Mouse (Mus musculus) gonadal fat pad, adult 2 months (tissue): ENCODE data around the gene Polr1d. TPM values are rescaled to one million over a fixed set of nuclear protein-coding genes. Genes with fewer than 3 reads are reported as not detected.

Source experiments
- DNase-seq: peaks from one replicate; pipeline ENCODE4 v3.0.0-alpha.2; 2012; ENCODE audit warnings: low read depth
- polyA plus RNA-seq: library from polyadenylated mRNA; depleted of rRNA; stranded (reverse); fragments of >200 nt; gene quantifications from 2 replicates; pipeline ENCODE4 v1.2.3, GENCODE M21; 2012

Polr1d gene
- polyA plus RNA-seq, 1 experiment: 69.9 TPM

GRCm38 (mm10) chr5:147086816-147087215 is 10.0 kb downstream of the Polr1d start:
- no peak for DNase-seq

DNA sequence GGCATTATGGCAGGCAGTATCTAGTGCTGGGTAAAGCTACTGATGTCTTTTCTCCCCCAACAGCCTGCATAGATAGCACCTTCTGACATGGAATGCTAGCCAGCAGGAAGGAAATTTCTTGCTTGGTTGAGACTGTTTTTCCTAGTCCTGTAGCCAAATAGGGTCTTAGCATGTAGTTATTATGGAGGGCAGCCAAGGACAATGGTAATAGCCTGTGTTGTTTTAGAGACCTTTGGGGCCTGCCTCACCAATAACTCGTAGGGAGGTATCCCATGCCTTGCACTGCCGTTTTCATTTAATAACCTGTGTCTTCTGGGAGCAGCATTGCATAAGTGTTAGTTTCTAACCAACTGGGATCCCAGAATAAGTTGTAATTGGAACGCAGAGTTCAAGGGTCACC is 13.0 kb downstream of the Polr1d start:
- no peak for DNase-seq

DNA sequence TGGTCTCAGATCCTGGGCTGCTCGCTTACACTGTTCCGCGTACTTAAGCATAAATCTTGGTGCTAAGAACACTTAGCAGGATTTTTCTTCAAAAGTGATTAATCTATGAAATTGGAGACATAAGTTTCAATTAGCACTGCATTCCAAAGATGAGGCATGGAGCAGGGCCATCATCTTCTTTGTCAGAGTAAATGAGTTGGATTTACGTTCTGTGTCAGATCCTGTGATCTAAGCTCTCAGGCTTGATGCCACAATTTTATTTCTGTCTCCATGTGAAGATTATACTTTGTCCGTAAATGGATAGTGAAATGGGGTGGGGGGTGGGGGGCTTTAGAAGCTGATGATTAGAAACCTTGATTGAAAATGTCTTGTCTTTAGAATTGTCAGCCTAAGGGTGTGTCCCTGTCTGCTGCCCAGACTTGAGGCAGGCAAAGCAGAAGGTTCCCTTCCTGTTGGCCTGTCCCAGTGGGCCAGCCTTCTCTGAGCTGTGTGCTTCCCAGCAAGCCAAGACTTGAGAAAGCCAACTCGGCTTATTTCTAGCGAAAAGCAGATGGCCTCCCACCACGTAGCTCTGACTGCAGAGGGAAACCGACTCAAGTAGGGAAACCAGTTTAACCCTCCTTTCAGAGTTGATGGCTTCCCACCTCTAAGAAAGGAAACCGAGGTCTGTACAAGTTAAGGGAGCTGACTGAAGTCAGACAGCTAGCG is 13.6 kb downstream of the Polr1d start:
- DNase-seq: no peak

DNA sequence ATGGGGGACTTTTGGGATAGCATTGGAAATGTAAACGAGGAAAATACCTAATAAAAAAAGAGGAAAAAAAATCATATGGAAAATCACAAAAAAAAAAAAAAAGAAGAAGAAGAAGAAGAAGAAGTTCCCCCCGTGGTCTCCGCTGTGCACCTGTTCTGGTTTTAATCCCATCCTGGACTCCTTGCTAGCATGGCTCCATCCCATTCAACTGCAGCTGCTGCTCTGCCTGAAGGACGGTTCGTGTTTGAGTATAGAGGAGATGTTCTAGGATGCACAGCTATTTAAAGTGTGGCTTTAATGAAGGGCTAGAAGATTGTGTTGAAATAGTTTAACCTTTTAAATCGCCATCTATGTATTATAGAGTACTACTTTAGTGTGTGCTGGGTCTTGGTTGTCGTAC is 15.6 kb downstream of the Polr1d start:
- DNase-seq: no peak

DNA sequence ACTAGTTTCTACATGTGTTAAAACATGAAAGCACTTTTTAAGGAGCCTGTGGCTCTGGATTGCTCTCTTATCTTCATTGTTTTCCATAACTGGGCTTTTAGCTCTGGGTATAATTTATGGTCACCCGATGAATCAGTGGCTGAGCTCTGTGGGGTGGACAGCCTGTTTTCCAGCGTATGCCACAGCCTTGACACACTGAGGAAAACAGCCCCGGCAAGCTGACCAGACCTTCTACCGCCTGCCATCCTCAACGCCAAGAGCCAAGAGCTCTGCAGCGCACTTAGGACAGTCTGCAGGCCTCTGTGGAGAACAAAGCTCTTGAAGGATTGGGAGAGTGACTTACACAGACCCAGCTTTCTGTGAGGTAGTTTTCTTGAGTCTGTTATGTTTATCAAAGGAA is 17.4 kb downstream of the Polr1d start:
- no peak for DNase-seq

- DNase-seq: no peak
Observed at GRCm38 (mm10) chr5:147096586-147096985, 19.7 kb downstream of the Polr1d start.

DNA sequence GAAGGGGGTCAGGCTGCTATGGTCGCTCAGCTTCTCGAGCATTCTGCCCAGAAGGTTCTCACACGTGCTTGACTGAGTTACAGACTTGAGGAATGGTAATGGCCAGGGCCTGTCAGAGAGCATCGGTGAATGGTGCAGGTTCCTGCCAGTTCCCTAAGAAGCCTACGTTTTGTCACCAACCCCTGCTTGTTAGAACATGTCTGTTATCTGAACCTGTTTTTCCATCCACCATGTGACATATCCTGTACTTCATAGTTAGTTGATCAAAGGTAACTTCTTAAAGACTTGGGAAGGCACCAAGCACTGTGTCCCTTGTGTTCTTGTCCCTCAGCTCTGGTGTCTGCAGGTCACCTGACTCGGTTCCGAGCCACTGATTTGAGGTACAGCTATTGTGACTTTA is 21.8 kb downstream of the Polr1d start:
- peak; percentile 64 for DNase-seq

GRCm38 (mm10) chr5:147100180-147100579 is 23.3 kb downstream of the Polr1d start:
- DNase-seq: no peak

- no peak for DNase-seq
Observed at GRCm38 (mm10) chr5:147102295-147102694, 25.4 kb downstream of the Polr1d start.

- DNase-seq: no peak
Observed at GRCm38 (mm10) chr5:147107276-147107675, 30.4 kb downstream of the Polr1d start.

DNA sequence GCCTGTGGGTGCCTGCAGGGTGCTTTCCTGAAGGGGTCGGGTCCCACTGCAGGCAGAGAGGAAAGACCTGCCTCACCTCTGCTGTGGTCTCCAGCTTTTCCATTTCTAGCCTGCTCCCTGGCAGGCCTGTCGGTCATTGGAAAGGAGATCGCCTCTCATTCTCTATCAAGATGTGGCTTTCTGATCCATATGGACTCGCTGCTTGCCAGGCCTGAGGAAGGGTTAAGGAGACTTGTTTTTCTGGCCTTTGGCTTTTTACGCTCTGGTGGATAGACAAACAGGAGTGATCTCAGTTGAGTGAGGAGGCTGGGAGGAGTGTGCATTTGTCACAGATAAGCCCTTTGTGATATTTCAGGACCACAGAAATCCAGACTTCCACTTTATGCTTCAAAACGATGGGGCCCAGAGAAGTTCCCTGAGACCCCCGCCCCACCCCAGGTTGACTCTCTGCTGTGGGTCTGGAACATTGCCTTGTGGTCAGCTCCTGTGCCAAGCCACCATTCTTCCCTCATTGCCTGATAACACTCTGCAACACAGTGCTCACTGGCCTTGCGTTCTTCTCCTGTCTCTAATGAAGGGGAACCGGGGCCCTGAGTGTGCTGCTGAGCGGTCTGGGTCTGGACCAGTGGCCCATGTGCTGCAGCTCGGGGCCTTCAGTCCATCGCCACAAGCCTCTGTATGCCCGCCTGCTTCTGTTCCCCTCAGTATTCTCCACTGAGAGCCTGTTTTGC is 32.2 kb downstream of the Polr1d start:
- DNase-seq: no peak

GRCm38 (mm10) chr5:147114738-147115137 is 37.9 kb downstream of the Polr1d start:
- DNase-seq: no peak

DNA sequence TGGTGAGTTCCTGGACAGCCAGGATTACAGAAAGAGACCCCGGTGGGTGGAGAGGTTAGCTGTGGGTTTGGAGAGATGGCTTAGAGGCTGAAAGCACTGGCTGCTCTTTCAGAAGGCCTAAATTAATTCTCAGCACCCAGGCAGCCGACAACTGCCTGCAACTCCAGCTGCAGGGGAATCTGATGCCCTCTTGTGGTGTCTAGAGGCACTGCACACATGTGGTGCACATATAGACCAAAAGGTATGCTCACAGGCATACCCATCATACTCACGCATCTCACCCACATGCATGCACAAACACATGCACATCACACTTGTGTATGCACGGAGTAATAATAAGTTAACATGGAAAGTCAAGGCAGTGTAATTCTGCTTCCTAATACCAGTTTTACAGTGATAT is 38.8 kb downstream of the Polr1d start:
- no peak for DNase-seq

- no peak for DNase-seq
Observed at GRCm38 (mm10) chr5:147117027-147117426, 40.2 kb downstream of the Polr1d start.

- no peak for DNase-seq
Observed at GRCm38 (mm10) chr5:147121146-147121545, 44.3 kb downstream of the Polr1d start.

DNA sequence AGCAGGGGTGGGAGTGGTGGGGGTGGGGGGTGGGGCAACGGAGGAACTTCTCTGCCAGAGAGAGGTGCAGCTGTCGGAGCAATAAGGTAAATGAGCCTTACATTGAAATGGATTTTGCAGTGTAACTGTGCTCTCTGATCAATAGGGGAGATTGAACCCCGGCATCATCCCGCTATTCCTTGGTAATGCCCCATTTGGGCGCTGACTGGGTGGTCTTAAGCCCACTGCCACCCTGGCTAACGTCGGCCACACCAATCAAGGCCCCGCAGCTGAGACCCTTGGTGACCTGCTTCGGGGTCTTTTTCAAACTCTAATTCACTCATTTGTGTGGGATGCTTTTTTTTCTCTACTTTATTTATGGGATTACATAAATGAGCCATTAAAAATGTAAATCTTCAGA is 47.9 kb downstream of the Polr1d start:
- DNase-seq: no peak

- DNase-seq: no peak
Observed at GRCm38 (mm10) chr5:147125542-147126185, 48.8 kb downstream of the Polr1d start.

DNA sequence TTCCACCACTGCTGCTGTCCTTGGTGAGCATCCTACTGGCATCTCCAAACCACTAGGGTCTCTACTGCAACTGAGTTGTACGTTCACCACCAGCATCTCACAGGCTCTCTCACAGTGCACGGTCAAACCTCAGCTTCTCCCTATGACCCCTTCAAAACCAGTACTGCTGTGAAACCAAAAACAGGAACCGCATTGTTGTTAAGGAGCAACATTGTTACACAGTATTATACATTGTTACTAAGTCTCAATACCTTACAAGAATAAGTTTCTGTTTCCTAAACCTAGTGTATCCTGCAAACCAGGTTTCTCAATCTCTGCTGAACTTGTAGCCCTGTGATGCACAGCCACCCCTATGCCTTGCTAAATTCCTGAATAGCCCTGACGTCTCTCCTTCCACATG is 51.0 kb downstream of the Polr1d start:
- no peak for DNase-seq

DNA sequence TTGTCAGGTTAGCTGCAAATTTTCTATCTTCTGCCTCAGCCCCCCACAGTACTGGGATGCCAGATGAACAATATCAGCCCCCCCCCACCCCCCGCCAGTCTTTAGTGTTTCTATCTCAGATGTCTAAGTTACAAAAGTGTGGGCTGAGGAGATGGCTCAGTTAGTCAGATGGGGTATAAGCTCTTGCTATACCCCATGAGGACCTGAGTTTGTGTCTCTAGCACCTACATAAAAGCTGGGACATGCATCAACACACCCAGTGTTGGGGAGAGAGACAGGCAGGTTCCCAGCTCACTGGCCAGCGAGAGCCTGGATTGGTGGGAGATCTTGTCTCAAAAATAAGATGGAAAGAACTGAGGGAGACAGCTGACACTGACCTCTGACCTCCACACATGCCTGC is 52.6 kb downstream of the Polr1d start:
- no peak for DNase-seq

- no peak for DNase-seq
Observed at GRCm38 (mm10) chr5:147131912-147132311, 55.1 kb downstream of the Polr1d start.

GRCm38 (mm10) chr5:147133662-147134061 is 56.8 kb downstream of the Polr1d start:
- DNase-seq: no peak

GRCm38 (mm10) chr5:147134341-147135088 is 57.7 kb downstream of the Polr1d start:
- DNase-seq: no peak
